Mouse (Mus musculus) forebrain, embryonic 11.5 days (tissue): ENCODE data around the gene Zscan4-ps1. TPM values are rescaled to one million over a fixed set of nuclear protein-coding genes. Genes with fewer than 3 reads are reported as not detected.
"Not testable (repeated sequence)": the region's sequence is repeated elsewhere in the genome, so short reads cannot be mapped to it uniquely, and the experiment has no call there.

Experiments
- ATAC-seq: fragments of 200-750 bp; cut with Nextera tagmentation; replicated peaks from 2 replicates; pipeline ENCODE4 v1.8.0; 2017; ENCODE audit warnings: moderate TSS enrichment; ENCODE audit not compliant: low FRiP score
- DNase-seq: peaks from one replicate; pipeline ENCODE4 v3.0.0-alpha.2; 2017; ENCODE audit warnings: low spot score
- H3K27ac ChIP-seq: fragments of 300-500 bp; sonication (generic); 2 replicates; pipeline ENCODE4 v1.5.1; 2014; ENCODE audit warnings: low read depth, low read length
- H3K27me3 ChIP-seq: fragments of 300-500 bp; sonication (generic); 2 replicates; pipeline ENCODE4 v1.6.1; 2014; ENCODE audit warnings: mild to moderate bottlenecking, low read length, mixed read lengths; ENCODE audit not compliant: control insufficient read depth, insufficient read depth
- H3K36me3 ChIP-seq: fragments of 300-500 bp; sonication (generic); 2 replicates; pipeline ENCODE4 v1.6.1; 2014; ENCODE audit warnings: mild to moderate bottlenecking, low read length, moderate library complexity, mixed read lengths; ENCODE audit not compliant: control insufficient read depth, insufficient read depth
- H3K4me1 ChIP-seq: fragments of 300-500 bp; sonication (generic); replicated peaks from 2 replicates; pipeline ENCODE4 v1.6.1; 2014; ENCODE audit warnings: low read length, mixed read lengths; ENCODE audit not compliant: control insufficient read depth, insufficient read depth
- H3K4me2 ChIP-seq: fragments of 300-500 bp; sonication (generic); 2 replicates; pipeline ENCODE4 v1.6.1; 2014; ENCODE audit warnings: low read depth, mild to moderate bottlenecking, low read length, moderate library complexity, mixed read lengths; ENCODE audit not compliant: severe bottlenecking
- H3K4me3 ChIP-seq: fragments of 300-500 bp; sonication (generic); 2 replicates; pipeline ENCODE4 v1.5.1; 2014; ENCODE audit warnings: low read depth, low read length
- H3K9ac ChIP-seq: fragments of 300-500 bp; sonication (generic); 2 replicates; pipeline ENCODE4 v1.6.1; 2014; ENCODE audit warnings: low read length
- H3K9me3 ChIP-seq: fragments of 300-500 bp; sonication (generic); 2 replicates; pipeline ENCODE4 v1.6.1; 2016; ENCODE audit warnings: low read length, mixed read lengths; ENCODE audit not compliant: control insufficient read depth
- WGBS: fragments of 180-500 bp; shearing (Covaris S2); extraction: QIAGEN DNeasy Blood & Tissue Kit; methylation state at CpG from one replicate; pipeline ENCODE4 v1.1.7; 2014; 5-methylcytosine and 5-hydroxymethylcytosine counted together
- polyA plus RNA-seq: library from polyadenylated mRNA; unstranded; fragments of >200 nt; fragmentation: Nextera tagmentation; extraction: Ambion mirVana; gene quantifications from 2 replicates; pipeline ENCODE4 v1.2.1, GENCODE M21; 2014

The Zscan4-ps1 gene
- polyA plus RNA-seq = not detected in 2 replicates

GRCm38 (mm10) chr7:11069591-11069990 is at the start of gene Zscan4-ps1:
Zscan4-ps1 (minus strand) TSS chr7:11069691.
- H3K4me2 ChIP-seq, H3K4me3 ChIP-seq, H3K9me3 ChIP-seq, H3K4me1 ChIP-seq, H3K36me3 ChIP-seq, H3K27ac ChIP-seq, H3K27me3 ChIP-seq, DNase-seq, H3K9ac ChIP-seq, ATAC-seq: not testable (repeated sequence)
- 93% methylated on average over 2 of the region's 2 CpGs for WGBS

Other genes starting within 250 kb of the Zscan4-ps1 start
- not detected in 2 replicates for gene Zscan4b, start 164.6 kb downstream of the Zscan4-ps1 start, polyA plus RNA-seq
- gene Zscan4c, start 63.9 kb downstream of the Zscan4-ps1 start, polyA plus RNA-seq = not detected in 2 replicates
- gene Zscan4d, start 96.5 kb upstream of the Zscan4-ps1 start, polyA plus RNA-seq = not detected in 2 replicates
- gene Zscan4e, start 241.0 kb upstream of the Zscan4-ps1 start, polyA plus RNA-seq = not detected in 2 replicates